14 mouse cellular contexts compared by ENCODE assay signal in genomic region chr3:108402528-108402920, GRCm38 (mm10). TPM values are rescaled to one million over a fixed set of nuclear protein-coding genes. Genes with fewer than 3 reads are reported as not detected.
A peak's percentile ranks its signal among the peaks of the same experiment; 100 is the strongest.
DNase-seq lines count a peak whose midpoint lies in the region; ATAC-seq lines count a peak whose summit lies in the region.
"Had no signal": no experiment of that assay in that cellular context is flagged by ENCODE, and none has a peak within 500 bp of the region (broad histone marks: within the 10 kb centered on the region; RNA-seq: fewer than 3 reads in every experiment).

No protein-coding gene starts in this region.

- peaks cover 97% of the 10 kb centered on the region for H3K36me3 ChIP-seq in forebrain, embryonic 13.5 days (ENCODE audit: poor library complexity, severe bottlenecking)
- peaks cover 3% of the 10 kb centered on the region; the same call in 1 of the 2 replicates for H3K36me3 ChIP-seq in limb, embryonic 10.5 days
- H3K36me3 ChIP-seq in stomach, embryonic 16.5 days (ENCODE audit: control insufficient read depth, insufficient read depth, low read length): no peaks in the 10 kb centered on the region; the same call in 1 of the 2 replicates

- H3K9me3 ChIP-seq in forebrain, embryonic 13.5 days (replicated peaks): no peaks in the 10 kb centered on the region
- H3K9me3 ChIP-seq in limb, embryonic 10.5 days (replicated peaks): no peaks in the 10 kb centered on the region
- H3K9me3 ChIP-seq in stomach, embryonic 16.5 days (replicated peaks; ENCODE audit: control insufficient read depth, low read length): no peaks in the 10 kb centered on the region

- H3K9ac ChIP-seq in forebrain, embryonic 13.5 days: no peak overlapping the region
- H3K9ac ChIP-seq in stomach, embryonic 16.5 days (ENCODE audit: low read length): no peak overlapping the region

- no peak overlapping the region for H3K4me2 ChIP-seq in forebrain, embryonic 13.5 days
- no peak overlapping the region for H3K4me2 ChIP-seq in stomach, embryonic 16.5 days (ENCODE audit: low read depth, low read length)

- peaks cover 35% of the 10 kb centered on the region for H3K4me1 ChIP-seq in forebrain, embryonic 13.5 days
- peaks cover 24% of the 10 kb centered on the region for H3K4me1 ChIP-seq in limb, embryonic 10.5 days
- H3K4me1 ChIP-seq in stomach, embryonic 16.5 days (ENCODE audit: control insufficient read depth, insufficient read depth, low read length): peaks cover 9% of the 10 kb centered on the region; the same call in 1 of the 2 replicates

- H3K4me3 ChIP-seq in forebrain, embryonic 13.5 days: no peak overlapping the region
- H3K4me3 ChIP-seq in limb, embryonic 10.5 days: no peak overlapping the region
- H3K4me3 ChIP-seq in stomach, embryonic 16.5 days (replicated peaks; ENCODE audit: low read length): no peak overlapping the region
- H3K4me3 ChIP-seq: erythroblast, embryonic 14.5 days; heart, adult 2 months had no signal

- peak overlapping the region; percentile 45 for H3K27ac ChIP-seq in forebrain, embryonic 13.5 days
- H3K27ac ChIP-seq in limb, embryonic 10.5 days: peak overlapping the region; percentile 31; the same call in 1 of the 2 replicates
- peak overlapping the region; percentile 77 for H3K27ac ChIP-seq in stomach, embryonic 16.5 days (ENCODE audit: low read length)
- H3K27ac ChIP-seq: heart, adult 2 months; macrophage had no signal

- WGBS in forebrain, embryonic 13.5 days: 77% methylated on average over 15 of the region's 15 CpGs
- 92% methylated on average over 15 of the region's 15 CpGs for WGBS in limb, embryonic 10.5 days
- WGBS in stomach, embryonic 16.5 days: 85% methylated on average over 15 of the region's 15 CpGs

- ATAC-seq in forebrain, embryonic 13.5 days: no peak
- ATAC-seq in stomach, embryonic 16.5 days (ENCODE audit: insufficient read depth, low FRiP score): no peak

- no peaks in the 10 kb centered on the region for H3K27me3 ChIP-seq in forebrain, embryonic 13.5 days
- H3K27me3 ChIP-seq in limb, embryonic 10.5 days (ENCODE audit: low read depth, poor library complexity, severe bottlenecking): peaks cover 9% of the 10 kb centered on the region; the same call in 1 of the 2 replicates
- no peaks in the 10 kb centered on the region for H3K27me3 ChIP-seq in stomach, embryonic 16.5 days (ENCODE audit: control insufficient read depth, insufficient read depth, low read length)

- DNase-seq in kidney, postnatal 14 days: peak; percentile 36
- DNase-seq in kidney, postnatal 4 days: no peak
- no peak for DNase-seq in limb, embryonic 10.5 days (ENCODE audit: low spot score)
- no peak for DNase-seq in heart, adult 11 months
- DNase-seq in layer of hippocampus, postnatal 36 days: no peak
- DNase-seq: heart, postnatal 4 days; layer of hippocampus, adult 9-11 months had no signal

RNA-seq across cellular contexts. Expression of gene Celsr2, which starts 12.8 kb away (rescaled TPM):
- 45.3 and 56.9 TPM in 2 replicates for polyA plus RNA-seq in forebrain, embryonic 13.5 days (2015; fragmentation: Nextera tagmentation; extraction: Ambion mirVana)
- 4.0 and 4.4 TPM in 2 replicates for polyA plus RNA-seq in limb, embryonic 10.5 days (2016; fragmentation: Nextera tagmentation; extraction: Ambion mirVana)
- 14.4 and 17.4 TPM in 2 replicates for polyA plus RNA-seq in stomach, embryonic 16.5 days (2015; fragmentation: Nextera tagmentation; extraction: Ambion mirVana)
- total RNA-seq in layer of hippocampus, postnatal 36 days (2021): 100 to 1,000 TPM; 178 to 190 TPM
- polyA plus RNA-seq: macrophage had no signal

RNA-seq across cellular contexts. Expression of gene Psrc1, which starts 18.9 kb away (rescaled TPM):
- 68.6 and 68.9 TPM in 2 replicates for polyA plus RNA-seq in forebrain, embryonic 13.5 days (2015; fragmentation: Nextera tagmentation; extraction: Ambion mirVana)
- 96.6 and 100 TPM in 2 replicates for polyA plus RNA-seq in limb, embryonic 10.5 days (2016; fragmentation: Nextera tagmentation; extraction: Ambion mirVana)
- 35.6 and 36.7 TPM in 2 replicates for polyA plus RNA-seq in stomach, embryonic 16.5 days (2015; fragmentation: Nextera tagmentation; extraction: Ambion mirVana)
- 10 to 100 TPM; 18.4 TPM for total RNA-seq in layer of hippocampus, postnatal 36 days (2021)

RNA-seq across cellular contexts. Expression of gene Mybphl, which starts 37.8 kb away (rescaled TPM):
- not detected in 2 replicates for polyA plus RNA-seq in forebrain, embryonic 13.5 days (2015; fragmentation: Nextera tagmentation; extraction: Ambion mirVana)
- polyA plus RNA-seq in limb, embryonic 10.5 days (2016; fragmentation: Nextera tagmentation; extraction: Ambion mirVana): 0.15 TPM in 1 of 2 replicates, not detected in the other
- not detected in 2 replicates for polyA plus RNA-seq in stomach, embryonic 16.5 days (2015; fragmentation: Nextera tagmentation; extraction: Ambion mirVana)
- 1 to 10 TPM; 1.8 to 1.9 TPM for total RNA-seq in layer of hippocampus, postnatal 36 days (2021)
- polyA plus RNA-seq: activated CD4-positive, CD25-positive, alpha-beta regulatory T cell, adult 4 months; erythroblast, embryonic 14.5 days; macrophage; small intestine, adult 2 months had no signal

RNA-seq across cellular contexts. Expression of gene Sars, which starts 42.5 kb away (rescaled TPM):
- 196 and 205 TPM in 2 replicates for polyA plus RNA-seq in forebrain, embryonic 13.5 days (2015; fragmentation: Nextera tagmentation; extraction: Ambion mirVana)
- polyA plus RNA-seq in limb, embryonic 10.5 days (2016; fragmentation: Nextera tagmentation; extraction: Ambion mirVana): 117 and 125 TPM in 2 replicates
- 144 and 146 TPM in 2 replicates for polyA plus RNA-seq in stomach, embryonic 16.5 days (2015; fragmentation: Nextera tagmentation; extraction: Ambion mirVana)
- total RNA-seq in layer of hippocampus, postnatal 36 days (2021): 100 to 1,000 TPM; 190 to 210 TPM
